ENCODE assay signal across 10 mouse cellular contexts in the genomic region with DNA sequence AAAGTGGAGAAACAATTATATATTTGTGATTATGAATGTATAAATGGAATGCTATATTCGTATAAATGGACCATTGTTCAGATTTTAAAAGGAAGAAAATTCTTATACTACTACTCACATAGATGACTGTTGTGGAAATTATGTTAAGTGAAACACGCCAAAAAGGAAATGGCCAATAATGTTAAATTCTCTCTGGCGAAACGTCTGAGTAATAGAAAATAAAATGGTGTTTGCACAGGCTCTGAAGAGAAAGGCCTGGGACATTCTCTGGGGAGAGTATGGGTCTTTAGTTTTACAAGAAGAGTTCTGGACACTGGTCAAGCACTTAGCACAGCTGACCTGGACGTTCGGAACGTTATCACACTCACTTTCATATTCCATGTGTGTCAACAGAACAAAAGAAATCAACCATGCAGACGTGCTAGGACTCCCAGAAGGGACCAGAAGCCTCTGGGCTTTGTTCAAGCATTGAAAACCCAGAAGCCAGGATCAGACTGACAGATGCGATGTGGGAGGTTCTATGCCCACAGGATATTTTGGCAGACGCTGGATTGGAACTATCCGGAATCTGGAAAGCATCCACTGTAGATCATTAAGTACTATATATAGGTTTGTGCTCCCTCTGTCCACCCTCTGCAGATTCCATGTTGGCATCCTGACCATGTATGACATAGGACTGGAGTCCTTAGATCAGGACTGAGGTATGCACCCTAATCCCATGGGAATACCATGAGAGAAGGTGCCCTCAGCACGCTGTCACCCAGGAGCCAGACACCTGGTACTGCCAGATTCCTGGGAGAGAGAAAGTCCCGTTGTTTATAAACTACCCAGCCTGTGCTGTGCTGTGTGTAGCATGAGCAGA.
DNase-seq lines count a peak whose midpoint lies in the region; ATAC-seq lines count a peak whose summit lies in the region.
"Had no signal": no experiment of that assay in that cellular context is flagged by ENCODE, and none has a peak within 500 bp of the region (broad histone marks: within the 10 kb centered on the region; RNA-seq: fewer than 3 reads in every experiment).

No protein-coding gene starts in this region.

- no peak for DNase-seq in frontal cortex, postnatal 10 days (ENCODE audit: low spot score in 2 of 2)
- DNase-seq in right cerebral cortex, adult 18-20 months = peak; percentile 74
- no peak for DNase-seq in right cerebral cortex, postnatal 4 days
- peak; percentile 40 to 46 for DNase-seq in layer of hippocampus, postnatal 25 days (ENCODE audit: extremely low spot score in 1 of 2, low spot score in 1 of 2)
- DNase-seq in urinary bladder, postnatal 25 days (ENCODE audit: low spot score) = no peak
- no peak for DNase-seq in adrenal gland, postnatal 10 days
- DNase-seq in kidney, postnatal 25 days = no peak
- DNase-seq: adrenal gland, postnatal 25 days; thymus, postnatal 4 days had no signal

- ATAC-seq in frontal cortex, adult (ENCODE audit: low TSS enrichment) = peak; percentile 85

Comparison
In these comparisons a context has a peak if more than half of its experiments do, and no peak if none do; other contexts are left out.
1. DNase-seq: peak in right cerebral cortex, adult 18-20 months (single experiment) and layer of hippocampus, postnatal 25 days (2 of 2); none in frontal cortex, postnatal 10 days (0 of 2), right cerebral cortex, postnatal 4 days (single experiment), urinary bladder, postnatal 25 days (single experiment), adrenal gland, postnatal 10 days (single experiment) and kidney, postnatal 25 days (0 of 2).